Mouse (Mus musculus) kidney, adult 2 months (tissue): ENCODE results near the gene Grk6.

Experiments used
- CTCF ChIP-seq: fragments of 200-500 bp; conservative IDR thresholded peaks from 2 replicates; pipeline ENCODE4 v1.5.1; 2011; ENCODE audit warnings: low read depth, mild to moderate bottlenecking, control low read depth, low read length, moderate library complexity, mixed read lengths; ENCODE audit not compliant: insufficient read depth, insufficient read length
- POLR2A ChIP-seq: fragments of 200-500 bp; IDR thresholded peaks from one replicate; pipeline ENCODE4 v1.6.1; 2011; ENCODE audit warnings: low read depth, low read length, control low read depth

DNA sequence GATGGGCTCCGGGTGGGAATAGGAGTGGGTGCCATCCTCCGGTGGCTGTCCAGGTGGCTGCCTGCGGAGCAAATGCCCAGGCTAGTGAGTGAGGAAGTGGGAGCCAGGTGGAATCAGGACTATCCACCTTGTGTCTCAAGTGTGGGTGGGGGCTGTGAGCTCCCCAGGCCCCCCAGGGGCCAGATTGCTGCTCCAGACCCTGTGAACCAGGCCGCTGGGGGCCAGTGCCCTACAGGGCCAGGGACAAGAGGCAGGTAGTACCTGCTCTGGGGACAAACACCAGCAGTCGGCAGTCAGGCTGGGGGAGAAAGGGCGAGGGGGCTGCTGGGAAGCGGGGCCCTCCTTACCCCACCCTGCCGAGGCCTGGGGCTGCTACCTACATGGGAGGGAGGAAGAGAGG, 31.4 kb downstream of the Grk6 start:
- no peak for TF ChIP-seq CTCF
- no peak for TF ChIP-seq POLR2A
